Mouse (Mus musculus) liver, postnatal 0 days (tissue): ENCODE data around the gene Col4a3bp. TPM values are rescaled to one million over a fixed set of nuclear protein-coding genes. Genes with fewer than 3 reads are reported as not detected.

ENCODE experiments used
- ATAC-seq: fragments of 200-750 bp; cut with Nextera tagmentation; 2 replicates; pipeline ENCODE4 v1.8.0; 2017; ENCODE audit warnings: mild to moderate bottlenecking, moderate library complexity
- DNase-seq: peaks from one replicate; pipeline ENCODE4 v3.0.0-alpha.2; 2016
- H3K27ac ChIP-seq: fragments of 300-500 bp; sonication (generic); 2 replicates; pipeline ENCODE4 v1.5.1; 2014; ENCODE audit warnings: antibody characterized with exemption, moderate library complexity, mild to moderate bottlenecking, low read depth
- H3K27me3 ChIP-seq: fragments of 300-500 bp; sonication (generic); 2 replicates; pipeline ENCODE4 v1.6.1; 2014; ENCODE audit warnings: low read length, control low read depth, mixed read lengths; ENCODE audit not compliant: insufficient read depth
- H3K36me3 ChIP-seq: fragments of 300-500 bp; sonication (generic); replicated peaks from 2 replicates; pipeline ENCODE4 v1.6.1; 2014; ENCODE audit warnings: mild to moderate bottlenecking, control low read depth, low read length, moderate library complexity, mixed read lengths; ENCODE audit not compliant: insufficient read depth
- H3K4me1 ChIP-seq: fragments of 300-500 bp; sonication (generic); 2 replicates; pipeline ENCODE4 v1.6.1; 2014; ENCODE audit warnings: antibody characterized with exemption, mild to moderate bottlenecking, control low read depth; ENCODE audit not compliant: insufficient read depth
- H3K4me2 ChIP-seq: fragments of 300-500 bp; sonication (generic); 2 replicates; pipeline ENCODE4 v1.6.1; 2014; ENCODE audit warnings: low read depth, mild to moderate bottlenecking, low read length, moderate library complexity, mixed read lengths
- H3K4me3 ChIP-seq: fragments of 300-500 bp; sonication (generic); 2 replicates; pipeline ENCODE4 v1.5.1; 2014; ENCODE audit warnings: low read depth, low read length
- H3K9ac ChIP-seq: fragments of 300-500 bp; sonication (generic); replicated peaks from 2 replicates; pipeline ENCODE4 v1.6.1; 2014; ENCODE audit warnings: mild to moderate bottlenecking, moderate library complexity
- H3K9me3 ChIP-seq: fragments of 300-500 bp; sonication (generic); 2 replicates; pipeline ENCODE4 v1.6.1; 2016; ENCODE audit warnings: mild to moderate bottlenecking, control low read depth, low read length, mixed read lengths
- CTCF ChIP-seq: sonication (generic); IDR thresholded peaks from 2 replicates; pipeline ENCODE4 v1.5.1; 2016; ENCODE audit warnings: antibody characterized with exemption, low read depth
- EP300 ChIP-seq: IDR thresholded peaks from 2 replicates; pipeline ENCODE4 v1.6.1; 2016; ENCODE audit warnings: antibody characterized with exemption, low read depth, mild to moderate bottlenecking
- WGBS: fragments of 180-500 bp; shearing (Covaris S2); extraction: QIAGEN DNeasy Blood & Tissue Kit; methylation state at CpG from one replicate; pipeline ENCODE4 v1.1.7; 2014; ENCODE audit not compliant: insufficient replicate concordance; 5-methylcytosine and 5-hydroxymethylcytosine counted together
- polyA plus RNA-seq: library from polyadenylated mRNA; unstranded; fragments of >200 nt; fragmentation: Nextera tagmentation; extraction: Ambion mirVana; gene quantifications from 2 replicates; pipeline ENCODE4 v1.2.1, GENCODE M21; 2015

Col4a3bp gene
- polyA plus RNA-seq, 1 experiment from 2014 or later = 4.2 TPM

GRCm38 (mm10) chr13:96533742-96534141, 8.7 kb upstream of the Col4a3bp start:
- DNase-seq (no peak), ATAC-seq (no peak)
- Histone ChIP-seq H3K27ac (no peak overlapping the region), H3K9me3 (no peaks in the 10 kb centered on the region), H3K27me3 (no peaks in the 10 kb centered on the region), H3K9ac (no peak overlapping the region), H3K4me2 (no peak overlapping the region), H3K4me1 (no peaks in the 10 kb centered on the region), H3K36me3 (no peaks in the 10 kb centered on the region), H3K4me3 (no peak overlapping the region)
- 76% methylated on average over 2 of the region's 2 CpGs for WGBS
- TF ChIP-seq EP300 = no peak
- TF ChIP-seq CTCF = no peak

GRCm38 (mm10) chr13:96536821-96537572, 5.4 kb upstream of the Col4a3bp start:
- H3K9ac ChIP-seq = no peak overlapping the region
- H3K27ac ChIP-seq = no peak overlapping the region
- TF ChIP-seq CTCF = no peak
- no peak for TF ChIP-seq EP300
- no peak overlapping the region for H3K4me3 ChIP-seq
- H3K4me1 ChIP-seq = peaks cover 5% of the 10 kb centered on the region; the same call in 1 of the 2 replicates
- no peaks in the 10 kb centered on the region for H3K9me3 ChIP-seq
- WGBS = 62% methylated on average over 5 of the region's 5 CpGs
- ATAC-seq = no peak
- no peak for DNase-seq
- no peak overlapping the region for H3K4me2 ChIP-seq
- H3K27me3 ChIP-seq = no peaks in the 10 kb centered on the region
- no peaks in the 10 kb centered on the region for H3K36me3 ChIP-seq

- DNase-seq (no peak), ATAC-seq (no peak)
- no peak for TF ChIP-seq CTCF
- no peak for TF ChIP-seq EP300
- WGBS = 81% methylated on average over 3 of the region's 3 CpGs
- no peak overlapping the region for H3K4me2 ChIP-seq
- no peaks in the 10 kb centered on the region for H3K9me3 ChIP-seq
- no peak overlapping the region for H3K27ac ChIP-seq
- H3K27me3 ChIP-seq = no peaks in the 10 kb centered on the region
- H3K4me3 ChIP-seq = no peak overlapping the region
- no peak overlapping the region for H3K9ac ChIP-seq
- H3K36me3 ChIP-seq = no peaks in the 10 kb centered on the region
- H3K4me1 ChIP-seq = peaks cover 5% of the 10 kb centered on the region; the same call in 1 of the 2 replicates
Observed at GRCm38 (mm10) chr13:96538103-96538502, 4.3 kb upstream of the Col4a3bp start.

GRCm38 (mm10) chr13:96541381-96541780, 1.0 kb upstream of the Col4a3bp start:
- Histone ChIP-seq H3K27me3 (no peaks in the 10 kb centered on the region), H3K4me2 (peak overlapping the region; percentile 68), H3K4me1 (peaks cover 8% of the 10 kb centered on the region), H3K9me3 (no peaks in the 10 kb centered on the region), H3K9ac (peak overlapping the region; percentile 98; the same call in 1 of the 2 replicates), H3K36me3 (no peaks in the 10 kb centered on the region), H3K4me3 (peak overlapping the region; percentile 100), H3K27ac (0 out of 2 replicates have a peak overlapping the region, but pooled peaks have one; percentile 41)
- no peak for TF ChIP-seq EP300
- no peak for TF ChIP-seq CTCF
- ATAC-seq = no peak
- DNase-seq = no peak
- WGBS = 16% methylated on average over 2 of the region's 2 CpGs

GRCm38 (mm10) chr13:96542901-96543891, 778 bp downstream of the Col4a3bp start:
- Histone ChIP-seq H3K9me3 (no peaks in the 10 kb centered on the region), H3K36me3 (no peaks in the 10 kb centered on the region), H3K4me3 (peak overlapping the region; percentile 100), H3K9ac (peak overlapping the region; percentile 98), H3K4me2 (peak overlapping the region; percentile 86), H3K27me3 (no peaks in the 10 kb centered on the region), H3K4me1 (peaks cover 11% of the 10 kb centered on the region), H3K27ac (peak overlapping the region; percentile 98)
- WGBS = under 1% methylated on average over 53 of the region's 73 CpGs
- DNase-seq = peak; percentile 76
- peak; percentile 56 for ATAC-seq
- TF ChIP-seq EP300 (no peak), CTCF (no peak)

- no peaks in the 10 kb centered on the region for H3K27me3 ChIP-seq
- peak overlapping the region; percentile 100; the same call in 1 of the 2 replicates for H3K4me3 ChIP-seq
- 76% methylated on average over 2 of the region's 2 CpGs for WGBS
- H3K4me1 ChIP-seq = peaks cover 11% of the 10 kb centered on the region
- no peaks in the 10 kb centered on the region for H3K9me3 ChIP-seq
- ATAC-seq (no peak), DNase-seq (no peak)
- H3K27ac ChIP-seq = no peak overlapping the region
- peak; percentile 59 for TF ChIP-seq CTCF
- TF ChIP-seq EP300 = no peak
- H3K9ac ChIP-seq = no peak overlapping the region
- H3K36me3 ChIP-seq = 0 out of 2 replicates have a peak, but pooled peaks cover 3% of the 10 kb centered on the region
- peak overlapping the region; percentile 86 for H3K4me2 ChIP-seq
Observed at GRCm38 (mm10) chr13:96544506-96544905, 2.1 kb downstream of the Col4a3bp start.
